Mouse (Mus musculus) hindbrain, embryonic 12.5 days (tissue): ENCODE data around the gene Tab3. TPM values are rescaled to one million over a fixed set of nuclear protein-coding genes. Genes with fewer than 3 reads are reported as not detected.

Experiments
- ATAC-seq: fragments of 200-750 bp; cut with Nextera tagmentation; 2 replicates; pipeline ENCODE4 v1.8.0; 2017; ENCODE audit warnings: moderate TSS enrichment; ENCODE audit not compliant: low FRiP score
- H3K27ac ChIP-seq: fragments of 300-500 bp; sonication (generic); 2 replicates; pipeline ENCODE4 v1.5.1; 2016; ENCODE audit warnings: mild to moderate bottlenecking
- H3K27me3 ChIP-seq: fragments of 300-500 bp; sonication (generic); 2 replicates; pipeline ENCODE4 v1.6.1; 2016; ENCODE audit warnings: mild to moderate bottlenecking
- H3K36me3 ChIP-seq: fragments of 300-500 bp; sonication (generic); 2 replicates; pipeline ENCODE4 v1.6.1; 2016; ENCODE audit warnings: mild to moderate bottlenecking
- H3K4me1 ChIP-seq: fragments of 300-500 bp; sonication (generic); 2 replicates; pipeline ENCODE4 v1.6.1; 2016
- H3K4me2 ChIP-seq: fragments of 300-500 bp; sonication (generic); replicated peaks from 2 replicates; pipeline ENCODE4 v1.6.1; 2016; ENCODE audit warnings: mild to moderate bottlenecking
- H3K4me3 ChIP-seq: fragments of 300-500 bp; sonication (generic); 2 replicates; pipeline ENCODE4 v1.5.1; 2016; ENCODE audit warnings: mild to moderate bottlenecking
- H3K9ac ChIP-seq: fragments of 300-500 bp; sonication (generic); 2 replicates; pipeline ENCODE4 v1.6.1; 2016; ENCODE audit warnings: mild to moderate bottlenecking, moderate library complexity
- H3K9me3 ChIP-seq: fragments of 300-500 bp; sonication (generic); replicated peaks from 2 replicates; pipeline ENCODE4 v1.6.1; 2016; ENCODE audit warnings: mild to moderate bottlenecking
- WGBS: fragments of 180-500 bp; shearing (Covaris S2); methylation state at CpG from one replicate; pipeline ENCODE4 v1.1.7; 2016; 5-methylcytosine and 5-hydroxymethylcytosine counted together
- microRNA-seq: library from miRNA; unstranded; fragments of <30 nt; microRNA quantifications from one replicate; pipeline ENCODE4, GENCODE M21; 2017
- polyA plus RNA-seq: library from polyadenylated mRNA; unstranded; fragments of >200 nt; fragmentation: Nextera tagmentation; extraction: Ambion mirVana; gene quantifications from 2 replicates; pipeline ENCODE4 v1.2.1, GENCODE M21; 2016

The Tab3 gene
- polyA plus RNA-seq, 1 experiment from 2014 or later: 5.8 TPM

- Histone ChIP-seq H3K4me1 (no peaks in the 10 kb centered on the region), H3K4me3 (no peak overlapping the region), H3K27me3 (no peaks in the 10 kb centered on the region), H3K36me3 (no peaks in the 10 kb centered on the region), H3K4me2 (no peak overlapping the region), H3K9me3 (no peaks in the 10 kb centered on the region), H3K9ac (no peak overlapping the region), H3K27ac (no peak overlapping the region)
- whole genome bisulfite sequencing: 23% methylated on average over 7 of the region's 7 CpGs
- no peak for ATAC-seq
These were observed 103.0 kb downstream of the Tab3 start for GRCm38 (mm10) chrX:85676808-85677207.

- no peaks in the 10 kb centered on the region for H3K27me3 ChIP-seq
- no peak overlapping the region for H3K27ac ChIP-seq
- no peak overlapping the region for H3K9ac ChIP-seq
- no peaks in the 10 kb centered on the region for H3K36me3 ChIP-seq
- H3K4me1 ChIP-seq: no peaks in the 10 kb centered on the region
- no peak overlapping the region for H3K4me2 ChIP-seq
- H3K4me3 ChIP-seq: no peak overlapping the region
- H3K9me3 ChIP-seq: no peaks in the 10 kb centered on the region
- WGBS: 68% methylated on average over 1 of the region's 1 CpGs
- no peak for ATAC-seq
These were observed 108.3 kb downstream of the Tab3 start for GRCm38 (mm10) chrX:85682125-85682524.

GRCm38 (mm10) chrX:85683723-85684122 lies 109.9 kb downstream of the Tab3 start:
- Histone ChIP-seq H3K4me1 (no peaks in the 10 kb centered on the region), H3K4me3 (no peak overlapping the region), H3K27ac (no peak overlapping the region), H3K4me2 (no peak overlapping the region), H3K27me3 (no peaks in the 10 kb centered on the region), H3K9me3 (no peaks in the 10 kb centered on the region), H3K36me3 (no peaks in the 10 kb centered on the region), H3K9ac (no peak overlapping the region)
- WGBS: 59% methylated on average over 2 of the region's 2 CpGs
- ATAC-seq: no peak

Small RNA genes within 50 kb of the gene (microRNA-seq; reads per million reads assigned to microRNA genes)
- not detected for gene Gm44378

Other genes starting within 250 kb of the Tab3 start
- 6.9 and 7.1 TPM in 2 replicates for gene Gk, start 202.8 kb downstream of the Tab3 start, polyA plus RNA-seq